Mouse (Mus musculus) mesoderm, embryonic 11.5 days (tissue): Measurements from ENCODE around the gene Pgk1.

Source experiments
- DNase-seq: peaks from one replicate; pipeline ENCODE4 v3.0.0-alpha.2; 2012; ENCODE audit warnings: low read depth, low spot score

Gene Pgk1

DNA sequence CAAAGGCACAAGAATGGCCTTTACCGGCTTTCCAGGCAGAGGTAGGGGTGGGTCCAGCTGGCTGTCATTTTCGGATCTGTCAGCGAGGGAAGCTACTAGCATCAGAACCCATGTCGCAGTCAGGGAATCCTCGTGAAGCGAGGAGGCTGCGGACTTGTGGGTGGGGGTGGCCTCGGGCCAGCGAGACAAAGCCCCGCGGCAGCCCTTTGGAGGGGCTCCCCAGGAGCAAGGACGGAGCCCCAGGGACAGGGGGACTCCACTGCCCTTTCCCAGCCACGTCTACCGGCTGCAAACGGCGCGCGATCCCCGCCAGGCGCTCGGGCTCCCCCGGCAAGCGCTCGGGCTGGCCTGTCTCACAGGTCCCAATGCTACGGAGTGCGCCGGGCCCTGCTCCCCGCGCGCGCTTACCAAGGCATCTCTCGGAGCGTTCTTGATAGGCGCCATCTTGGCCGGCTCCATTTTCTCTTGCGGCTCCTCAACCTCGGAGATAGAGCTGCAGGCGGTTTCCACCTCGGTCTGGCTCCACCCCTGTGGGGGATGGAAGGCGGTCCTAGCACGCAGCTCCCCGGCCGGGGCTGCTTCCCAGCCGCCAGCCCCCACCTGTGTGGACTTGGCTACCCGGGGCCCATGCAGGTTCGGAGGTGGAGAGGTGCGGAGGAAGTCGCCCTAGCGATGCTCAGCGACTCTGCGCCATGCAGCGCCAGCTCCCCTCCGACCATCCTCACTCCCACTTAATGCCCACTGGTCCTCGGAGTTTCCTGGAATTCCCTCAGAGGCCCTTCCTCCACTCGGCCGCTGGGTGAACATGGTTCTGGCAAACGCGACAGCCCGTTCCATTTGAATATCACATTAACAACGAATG lies 32.5 kb downstream of the Pgk1 start:
- peak; percentile 68 for DNase-seq

DNA sequence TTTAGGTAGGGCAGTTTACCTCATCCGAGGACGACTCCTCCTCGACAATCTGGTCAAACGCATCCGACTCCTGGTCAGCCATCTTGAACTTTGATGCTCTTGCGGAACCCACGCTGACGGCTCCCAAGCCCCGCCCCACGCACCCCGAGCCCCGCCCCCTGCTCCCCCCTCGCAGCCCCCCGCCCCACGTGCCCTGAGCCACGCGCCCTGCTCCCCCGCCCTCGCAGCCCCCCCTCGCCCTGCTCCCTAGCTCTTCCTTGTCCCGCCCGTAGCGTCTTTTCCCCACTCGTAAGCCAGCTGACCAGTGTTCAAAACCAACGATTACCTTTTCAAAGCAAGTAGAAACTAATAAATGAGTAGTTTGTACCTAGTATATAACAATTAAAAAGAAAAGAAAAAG lies 34.2 kb downstream of the Pgk1 start, which contains the start of gene Taf9b:
Taf9b (minus strand) TSS at position 101 of the 400 bp plus-strand sequence.
- no peak for DNase-seq
